8 mouse cellular contexts compared by ENCODE assay signal in the genomic region with DNA sequence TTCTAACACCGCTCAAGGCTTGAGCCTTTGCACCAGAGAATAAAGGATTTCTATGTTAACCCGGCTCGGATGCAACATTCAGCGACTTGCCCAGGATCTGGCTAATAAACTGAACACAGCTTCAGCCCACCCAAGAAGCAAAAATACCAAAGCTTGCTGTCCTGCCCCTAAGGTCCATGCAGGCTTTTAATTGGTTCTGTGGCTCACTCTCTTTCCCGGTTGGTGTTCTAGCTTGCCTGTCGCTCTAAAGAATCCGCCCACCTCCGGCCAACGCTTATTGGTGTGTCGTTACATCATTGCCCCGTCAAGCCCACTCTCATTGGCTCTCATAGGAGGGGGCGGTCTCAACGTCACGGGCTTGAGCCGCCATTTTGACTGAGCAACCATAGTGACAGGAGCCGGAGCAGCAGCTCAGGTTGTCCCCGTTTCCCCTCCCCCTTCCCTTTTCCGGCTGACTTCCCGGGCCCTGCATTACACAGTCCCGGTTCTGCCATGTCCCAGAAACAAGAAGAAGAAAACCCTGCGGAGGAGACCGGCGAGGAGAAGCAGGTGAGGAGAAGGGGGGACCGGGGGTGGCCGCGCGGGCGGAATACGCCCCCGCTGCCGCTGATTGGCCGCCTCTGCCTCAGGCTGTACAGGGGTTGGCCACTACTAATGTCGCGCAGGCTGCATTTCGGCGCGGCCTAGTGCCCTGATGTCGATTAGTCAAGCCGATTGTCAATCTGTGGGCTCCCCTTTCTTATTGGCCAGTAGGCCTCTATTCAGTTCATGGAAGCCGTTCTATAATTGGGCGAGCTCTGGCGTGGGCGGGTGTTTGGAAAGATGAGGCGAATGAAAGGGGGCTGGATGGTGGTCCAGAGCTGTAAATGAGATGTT. TPM values are rescaled to one million over a fixed set of nuclear protein-coding genes. Genes with fewer than 3 reads are reported as not detected.
DNase-seq lines count a peak whose midpoint lies in the region; ATAC-seq and TF ChIP-seq lines count a peak whose summit lies in the region.

A gene (plus strand): TSS at position 366 of the 876 bp plus-strand sequence.

- 0% methylated on average over 44 of the region's 44 CpGs for WGBS in hindbrain, postnatal 0 days

- intact Hi-C loops in gastrocnemius, adult 2 months (cut with DNase I), result no loop called here
- intact Hi-C loops in left cerebral cortex, adult 2 months (cut with DNase I), result loop anchor here (5.0 kb wide), 2 partner anchors 128 to 192 kb away; a partner anchor contains a TSS

- H3K4me1 ChIP-seq in hindbrain, postnatal 0 days (ENCODE audit: insufficient read depth, low read length), result peaks cover 9% of the 10 kb centered on the region

- peak; percentile 100 for DNase-seq in ZHBTc4 (ENCODE audit: low read depth, low spot score)
- peak; percentile 98 for DNase-seq in gastrocnemius, adult 2 months
- peak; percentile 99 for DNase-seq in hindbrain, postnatal 0 days (ENCODE audit: low spot score)
- peak; percentile 95 to 97 for DNase-seq in left cerebral cortex, adult 2 months (ENCODE audit: extremely low spot score in 1 of 2, low spot score in 2 of 2)
- peak; percentile 98 to 99 for DNase-seq in right cerebral cortex, adult 2 months (ENCODE audit: low spot score in 2 of 2)
- DNase-seq in urinary bladder, postnatal 14 days (ENCODE audit: low spot score), result peak; percentile 98

- TF ChIP-seq CTCF in gastrocnemius, adult 2 months (IDR thresholded peaks at IDR 0.05), result no peak
- no peak for TF ChIP-seq CTCF in hindbrain, postnatal 0 days (IDR thresholded peaks at IDR 0.05; ENCODE audit: low read depth)
- TF ChIP-seq CTCF in left cerebral cortex, adult 2 months (IDR thresholded peaks at IDR 0.05), result no peak; the same call in 1 of the 2 replicates

- H3K9ac ChIP-seq in hindbrain, postnatal 0 days (replicated peaks; ENCODE audit: low read length), result peak within 1 kb of the TSS; percentile 64

- peaks cover 32% of the 10 kb centered on the region for H3K36me3 ChIP-seq in hindbrain, postnatal 0 days (ENCODE audit: insufficient read depth, low read length)

- H3K4me2 ChIP-seq in hindbrain, postnatal 0 days (ENCODE audit: low read depth, low read length), result peak within 1 kb of the TSS; percentile 68

- ATAC-seq in common myeloid progenitor, adult 5-6 weeks (replicated peaks; ENCODE audit: low read depth, poor library complexity, severe bottlenecking), result peak; percentile 95
- peak; percentile 99 for ATAC-seq in hindbrain, postnatal 0 days
- peak; percentile 93 for ATAC-seq in megakaryocyte, adult 5-6 weeks (ENCODE audit: poor library complexity, severe bottlenecking)

- H3K27ac ChIP-seq in gastrocnemius, adult 2 months, result peak within 1 kb of the TSS; percentile 99
- peak within 1 kb of the TSS; percentile 94 for H3K27ac ChIP-seq in hindbrain, postnatal 0 days
- peak within 1 kb of the TSS; percentile 97 for H3K27ac ChIP-seq in left cerebral cortex, adult 2 months

- H3K4me3 ChIP-seq in gastrocnemius, adult 2 months, result peak within 1 kb of the TSS; percentile 81
- H3K4me3 ChIP-seq in hindbrain, postnatal 0 days (ENCODE audit: low read length), result peak within 1 kb of the TSS; percentile 66
- H3K4me3 ChIP-seq in left cerebral cortex, adult 2 months, result peak within 1 kb of the TSS; percentile 62

- H3K27me3 ChIP-seq in hindbrain, postnatal 0 days (ENCODE audit: insufficient read depth, low read length), result no peaks in the 10 kb centered on the region

- H3K9me3 ChIP-seq in hindbrain, postnatal 0 days (ENCODE audit: low read length), result no peaks in the 10 kb centered on the region

RNA-seq across cellular contexts. Expression of the gene that starts here (rescaled TPM):
- 79.4 and 79.7 TPM in 2 replicates for total RNA-seq in common myeloid progenitor, adult 5-6 weeks (2017)
- 100 to 1,000 TPM in 1 of 2 experiments, 10 to 100 TPM in 1; 97.2 to 102 TPM for total RNA-seq in gastrocnemius, adult 2 months (2021)
- 84.3 and 93.8 TPM in 2 replicates for total RNA-seq in hindbrain, postnatal 0 days (2014; rRNA removed)
- 136 and 139 TPM in 2 replicates for polyA plus RNA-seq in hindbrain, postnatal 0 days (2015; fragmentation: Nextera tagmentation; extraction: Ambion mirVana)
- 100 to 1,000 TPM; 349 to 358 TPM for total RNA-seq in left cerebral cortex, adult 2 months (2021)
- 54.7 and 64.2 TPM in 2 replicates for total RNA-seq in megakaryocyte, adult 5-6 weeks (2015)
- total RNA-seq in megakaryocyte, adult 5-6 weeks (2017), result 94.3 and 94.8 TPM in 2 replicates

Comparison
In these comparisons a context has a peak if more than half of its experiments do, and no peak if none do; other contexts are left out.
1. Peak in every context shown above with its lines: DNase-seq, ATAC-seq, H3K4me3 ChIP-seq and H3K27ac ChIP-seq.